Mouse (Mus musculus) NIH3T3 (cell line): ENCODE measurements around the gene Tnfaip8l1.

Source experiments
- DNase-seq: peaks from one replicate; pipeline ENCODE4 v3.0.0-alpha.2; 2012; ENCODE audit warnings: low read depth

Tnfaip8l1 gene

DNA sequence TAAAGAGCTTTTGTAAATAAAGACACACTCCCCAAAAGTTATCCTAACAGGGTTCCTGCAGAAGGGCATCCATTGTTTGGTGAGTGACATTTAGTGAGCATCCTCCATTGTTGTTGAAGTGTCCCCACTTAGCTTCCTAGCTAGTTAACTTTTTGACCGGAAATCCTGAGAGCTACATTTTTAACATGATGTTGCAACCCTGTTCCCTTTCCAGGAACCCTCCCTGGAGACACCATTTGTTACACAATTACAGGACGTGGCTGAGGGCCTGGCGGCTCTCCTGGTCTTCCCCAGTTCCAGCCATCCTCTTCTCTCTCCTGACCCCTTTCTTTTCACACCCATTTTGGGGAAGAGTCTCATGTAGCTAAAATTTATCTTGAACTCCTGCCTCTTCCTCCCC, 57.5 kb downstream of the Tnfaip8l1 start:
- peak; percentile 88 for DNase-seq
